Mouse (Mus musculus) heart, postnatal 10 days (tissue): ENCODE data around the gene Itga11. TPM values are rescaled to one million over a fixed set of nuclear protein-coding genes. Genes with fewer than 3 reads are reported as not detected.
A peak's percentile ranks its signal among the peaks of the same experiment; 100 is the strongest.
"Not testable (repeated sequence)": the region's sequence is repeated elsewhere in the genome, so short reads cannot be mapped to it uniquely, and the experiment has no call there.

ENCODE experiments used
- DNase-seq, 2 experiments: peaks; one replicate each; pipeline ENCODE4 v3.0.0; 2021
- intact Hi-C: fragments of 180-260 bp; cut with DNase I; formaldehyde crosslinking; loops from one replicate; pipeline ENCODE4 v1.15.1; 2025
- total RNA-seq, 2 experiments: library from RNA; stranded (reverse); gene quantifications; 2 replicates each; pipeline ENCODE4 v1.2.3; 2021

The Itga11 gene
- total RNA-seq = 1 to 10 TPM; 1.4 to 1.5 TPM

DNA sequence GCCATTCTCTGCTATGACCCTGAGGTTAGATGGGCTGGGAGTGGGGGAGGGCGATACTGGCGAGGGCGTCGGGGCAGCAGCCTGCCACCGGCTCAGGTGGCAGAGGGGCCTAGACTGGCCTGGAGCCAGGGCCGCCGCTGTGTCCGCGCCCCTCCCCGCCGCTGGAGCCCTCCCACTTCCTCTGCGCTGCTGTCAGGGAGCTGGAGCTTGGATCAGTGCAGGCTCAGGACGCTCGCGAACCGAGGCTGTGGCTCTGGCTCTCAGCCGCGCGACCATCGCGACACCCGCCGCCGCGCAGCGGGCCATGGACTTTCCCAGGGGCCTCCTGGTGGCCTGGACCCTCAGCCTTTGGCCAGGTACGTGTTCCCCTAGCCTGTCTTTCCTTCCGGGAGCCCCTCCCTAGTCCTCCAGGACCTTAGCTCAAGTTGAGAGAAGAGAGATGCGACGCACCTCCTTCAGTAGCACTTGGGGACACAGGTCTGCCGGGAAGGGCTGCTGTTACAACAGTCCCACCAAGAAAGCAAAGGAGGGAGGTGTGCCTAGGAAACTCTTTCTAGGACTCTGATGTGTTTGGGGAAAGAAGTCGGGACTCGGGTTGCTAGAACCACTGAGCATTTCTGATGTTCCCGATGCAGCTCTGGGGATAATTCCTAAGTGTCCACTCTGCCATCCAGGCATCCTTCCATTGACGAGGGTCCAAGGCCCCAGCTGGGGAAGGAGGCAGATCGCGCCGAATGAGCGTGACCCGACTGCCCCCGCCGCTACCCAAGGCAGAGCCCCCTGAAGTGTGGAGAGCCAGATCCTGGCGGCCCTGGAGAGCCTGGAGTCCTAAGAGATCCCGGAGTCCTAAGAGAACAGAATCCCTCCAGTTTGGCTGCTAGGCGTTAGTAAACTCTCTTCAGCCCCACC, at the start of gene Itga11:
Gene Itga11, plus strand, starts transcription at position 186 of the 909 bp plus-strand sequence.
- intact Hi-C loops = no loop called here
- peak; percentile 27 to 45 for DNase-seq

DNA sequence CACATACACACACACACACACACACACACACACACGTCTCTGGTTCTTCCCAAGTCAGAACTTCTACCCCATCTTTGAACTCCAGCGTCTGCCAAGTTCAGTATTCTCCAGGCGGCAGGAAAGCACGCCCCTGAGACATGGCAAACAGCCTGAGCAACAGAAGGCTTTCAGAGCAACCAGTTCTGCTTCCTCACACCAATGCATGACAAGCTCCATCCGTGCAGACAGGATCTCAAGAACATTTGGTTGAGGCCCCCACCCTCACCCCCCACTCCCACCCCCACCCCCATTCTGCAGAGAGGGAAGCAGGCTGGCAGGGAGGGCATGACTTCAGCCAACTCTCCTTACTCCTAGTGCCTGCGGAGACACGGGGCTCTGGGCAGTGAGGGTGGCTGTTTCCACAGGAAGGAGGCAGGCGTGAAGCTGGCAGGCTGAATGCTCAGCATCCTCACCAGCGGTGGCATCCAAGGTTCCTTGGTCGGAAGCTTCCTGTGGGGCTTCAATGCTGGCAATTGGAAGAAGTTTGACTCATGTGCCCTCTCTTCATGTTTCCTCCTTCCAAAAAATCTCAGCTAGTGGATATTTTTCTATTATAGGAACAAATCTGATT, 46.9 kb upstream of the Itga11 start:
- intact Hi-C loops = no loop called here
- peak in 1 of 2 experiments; percentile 33 for DNase-seq

DNA sequence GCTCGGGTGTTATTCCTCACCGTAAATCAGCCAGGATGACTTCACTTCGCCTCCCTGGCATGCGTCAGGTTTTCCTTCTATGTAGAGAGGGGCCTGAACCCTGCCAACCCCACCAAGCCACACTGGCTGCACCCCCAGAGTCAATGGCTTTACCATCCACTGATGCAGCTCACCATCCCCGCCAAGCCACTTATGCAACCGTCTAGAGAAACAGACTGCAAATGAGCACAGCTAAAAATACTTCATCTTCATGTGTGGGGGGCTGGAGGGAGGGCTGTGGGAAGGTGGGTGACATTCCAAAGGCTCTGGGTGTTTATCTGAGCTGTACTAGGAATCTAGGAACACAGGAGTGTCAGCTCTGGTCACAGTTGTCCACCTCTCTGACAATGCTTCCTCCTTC, 45.2 kb upstream of the Itga11 start:
- no peak for DNase-seq
- intact Hi-C loops = no loop called here

DNA sequence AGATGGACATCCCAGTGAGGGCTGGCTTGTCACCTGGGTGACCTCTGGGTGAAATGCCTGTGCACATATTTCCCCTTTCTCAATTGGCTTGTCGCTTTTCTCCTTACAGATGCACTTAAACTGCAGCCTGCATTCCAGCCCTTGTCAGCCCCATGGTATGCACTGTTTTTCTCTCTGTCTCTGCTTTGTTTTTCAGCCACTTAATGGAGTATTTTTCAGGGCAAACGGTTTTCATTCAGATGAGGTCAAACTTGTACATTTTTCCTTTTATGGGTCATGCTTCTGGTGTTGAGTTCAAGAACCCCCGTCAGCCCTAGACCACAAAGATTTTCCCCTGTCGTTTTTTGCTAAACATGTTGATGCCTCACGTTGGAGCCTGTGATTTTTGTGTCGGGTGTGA, 39.6 kb upstream of the Itga11 start:
- intact Hi-C loops = no loop called here
- no peak for DNase-seq

DNA sequence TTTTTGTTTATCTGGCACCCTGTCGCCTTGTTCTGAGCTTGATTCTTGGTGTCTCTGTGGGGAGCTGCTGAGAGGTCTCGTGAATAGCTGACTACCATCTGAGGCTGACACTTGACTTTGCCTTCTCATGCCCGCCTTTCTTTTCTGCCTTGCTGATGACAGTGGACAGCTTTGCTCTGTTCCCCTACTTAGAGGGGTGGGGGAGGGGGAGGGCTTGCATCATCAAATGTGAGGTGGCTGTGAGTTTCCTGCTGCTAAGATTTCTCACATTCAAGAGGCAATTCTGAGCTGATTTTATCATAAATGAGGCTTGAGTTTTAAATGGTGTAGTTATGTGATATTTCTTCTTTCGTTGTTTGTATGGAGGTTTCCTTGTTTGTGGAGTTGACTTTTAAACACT, 37.9 kb upstream of the Itga11 start:
- intact Hi-C loops = no loop called here

DNA sequence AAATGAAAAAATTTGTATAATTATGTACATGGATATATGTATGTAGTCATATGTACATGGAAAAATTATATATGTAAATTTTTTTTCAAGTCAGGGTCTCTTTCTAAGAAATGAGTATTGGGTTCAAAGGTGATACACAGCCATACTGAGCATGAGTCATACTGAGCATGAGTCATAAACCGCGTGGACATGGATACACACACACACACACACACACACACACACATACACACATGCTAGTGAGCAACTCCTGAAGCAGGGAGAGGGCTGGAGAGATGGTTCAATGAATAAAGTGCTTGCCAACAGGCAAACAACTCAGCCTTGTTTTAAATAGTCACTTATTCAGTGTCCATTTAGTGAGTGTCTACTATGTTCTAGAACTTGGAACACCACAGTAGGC, 37.4 kb upstream of the Itga11 start:
- intact Hi-C loops = no loop called here

More for the DNA sequence above, 37.9 kb upstream of the Itga11 start:
- no peak for DNase-seq

DNA sequence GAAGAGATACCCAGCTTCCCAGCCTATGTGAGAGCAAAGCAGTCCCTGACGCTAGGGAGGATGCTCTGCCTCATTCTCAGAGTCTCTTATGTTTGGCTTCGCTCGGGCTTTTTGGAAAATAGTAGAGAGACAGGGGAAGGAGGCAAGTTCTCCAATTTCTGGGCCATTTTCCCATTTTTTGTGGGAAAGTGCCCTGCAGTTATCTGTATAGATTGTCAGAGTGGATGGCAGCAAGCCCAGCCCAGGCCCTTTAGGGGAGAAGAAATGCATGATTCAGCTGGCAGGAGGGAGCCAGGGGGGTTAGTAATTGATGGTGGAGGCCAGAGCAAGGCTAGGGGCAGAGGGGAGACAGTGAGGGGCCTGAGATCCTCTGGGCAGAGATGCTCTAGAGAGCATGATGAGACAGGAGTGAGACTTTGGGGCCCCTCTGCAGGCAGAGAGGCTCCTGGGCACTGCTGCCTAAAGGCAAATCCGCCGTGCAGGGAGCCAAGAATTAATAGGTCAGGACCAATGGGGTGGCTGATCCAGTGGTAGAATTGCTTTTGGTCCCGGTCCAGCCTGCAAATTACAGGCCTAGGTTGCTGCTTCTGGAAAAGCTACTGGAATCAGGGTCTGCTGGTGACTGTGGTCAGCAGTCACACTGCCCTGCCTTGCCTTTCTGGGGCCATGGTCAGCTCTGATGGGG, 31.8 kb upstream of the Itga11 start:
- intact Hi-C loops = no loop called here
- no peak for DNase-seq

More for the DNA sequence above, 37.4 kb upstream of the Itga11 start:
- no peak for DNase-seq

DNA sequence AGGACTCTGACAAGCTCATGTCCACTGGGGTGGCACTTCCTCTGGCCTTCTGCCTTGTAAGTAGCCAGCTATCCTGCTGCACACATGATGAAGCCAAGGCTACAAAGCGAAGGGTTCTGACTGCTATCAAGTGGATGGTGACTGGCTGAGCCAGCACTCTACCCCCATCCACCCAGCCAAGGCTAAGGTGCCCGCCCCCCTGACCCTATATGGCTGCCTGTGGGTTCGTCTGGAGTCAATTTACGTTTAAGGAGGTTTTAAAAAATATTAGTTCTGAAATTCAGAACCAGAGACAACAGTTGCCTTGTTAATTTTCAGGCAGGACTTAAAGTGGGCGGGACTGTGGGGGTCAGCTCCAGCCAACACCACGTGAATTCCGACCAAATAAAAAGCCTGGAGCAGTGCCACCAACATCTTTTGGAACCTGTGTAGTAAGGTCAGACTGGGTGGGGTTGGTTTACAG, 30.9 kb upstream of the Itga11 start:
- intact Hi-C loops = no loop called here
- no peak for DNase-seq

DNA sequence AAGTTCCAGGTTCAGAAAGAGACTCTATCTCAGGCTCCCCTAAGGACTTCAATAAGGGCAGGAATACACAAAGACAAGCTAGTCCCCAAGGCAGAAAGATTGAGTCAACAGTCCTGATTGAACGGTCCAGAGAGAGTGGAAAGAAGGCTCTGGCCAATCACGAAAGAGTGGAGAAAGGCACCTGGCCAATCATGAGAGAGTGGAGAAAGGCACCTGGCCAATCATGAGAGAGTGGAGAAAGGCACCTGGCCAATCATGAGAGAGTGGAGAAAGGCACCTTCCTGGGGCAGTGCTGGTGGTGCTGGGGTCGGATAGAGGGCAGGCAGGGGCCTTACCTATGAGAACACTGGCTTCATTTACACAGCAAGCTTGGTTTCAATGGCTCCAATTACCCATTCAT, 28.2 kb upstream of the Itga11 start:
- DNase-seq = no peak
- intact Hi-C loops = no loop called here

DNA sequence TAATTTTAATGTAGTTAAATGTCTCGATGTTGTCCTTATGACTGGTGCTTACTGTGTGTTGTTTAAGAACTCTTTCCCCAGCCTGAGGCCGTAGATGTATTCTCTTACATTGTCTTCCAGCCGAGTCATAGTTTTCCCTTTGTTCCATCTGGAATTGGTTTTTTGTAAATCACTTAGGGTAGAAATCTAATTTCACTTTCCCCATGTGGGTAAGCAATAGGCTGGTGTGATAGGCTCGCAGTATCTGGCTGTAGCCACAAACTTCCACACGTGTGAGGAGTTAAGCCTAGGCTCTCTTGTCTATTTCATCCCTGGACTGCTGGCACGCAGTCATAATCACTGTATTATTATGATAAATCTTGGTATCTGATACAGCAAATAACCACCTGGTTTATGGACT, 26.9 kb upstream of the Itga11 start:
- intact Hi-C loops = no loop called here

DNA sequence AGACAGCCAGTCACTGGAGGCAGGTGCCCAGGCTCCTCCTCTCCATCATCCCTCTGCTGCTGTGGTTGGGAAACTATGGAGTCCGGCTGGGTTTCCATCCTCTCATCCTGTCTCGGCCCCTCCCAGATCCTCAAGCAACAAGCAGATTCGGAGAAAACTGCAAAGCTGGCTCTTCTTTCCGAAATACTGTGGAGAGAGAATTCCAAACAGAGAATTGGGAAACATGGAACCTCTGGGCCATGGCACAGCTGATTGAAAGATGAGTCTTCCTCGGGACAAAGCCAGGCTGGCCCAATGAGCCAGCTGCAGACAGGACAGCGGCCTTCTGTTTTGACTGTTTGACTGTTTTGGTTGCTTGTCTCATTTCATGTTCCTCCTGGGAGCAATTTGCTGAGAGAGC, 23.3 kb upstream of the Itga11 start:
- intact Hi-C loops = no loop called here
- DNase-seq = peak; percentile 32 to 44

More for the DNA sequence above, 26.9 kb upstream of the Itga11 start:
- DNase-seq = no peak

DNA sequence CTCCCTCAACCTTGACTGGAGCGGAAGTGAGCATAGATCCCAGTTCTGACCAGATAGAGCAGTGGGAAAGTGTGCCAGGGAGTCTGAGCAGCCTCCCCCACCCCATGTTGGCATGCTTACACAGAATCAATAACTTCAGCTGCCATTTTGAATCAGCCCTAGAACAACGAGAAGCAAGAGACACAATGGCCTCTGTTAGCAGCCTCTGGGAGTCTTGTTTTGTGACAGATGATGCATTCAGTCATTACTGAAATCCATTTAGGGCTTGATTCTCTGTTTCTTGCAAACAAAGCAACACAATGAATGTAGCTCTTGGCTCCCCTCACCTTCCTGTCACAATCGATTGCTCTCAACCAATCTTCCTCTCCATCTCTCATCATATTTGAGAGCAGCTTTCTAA, 19.6 kb upstream of the Itga11 start:
- no peak for DNase-seq
- intact Hi-C loops = no loop called here

DNA sequence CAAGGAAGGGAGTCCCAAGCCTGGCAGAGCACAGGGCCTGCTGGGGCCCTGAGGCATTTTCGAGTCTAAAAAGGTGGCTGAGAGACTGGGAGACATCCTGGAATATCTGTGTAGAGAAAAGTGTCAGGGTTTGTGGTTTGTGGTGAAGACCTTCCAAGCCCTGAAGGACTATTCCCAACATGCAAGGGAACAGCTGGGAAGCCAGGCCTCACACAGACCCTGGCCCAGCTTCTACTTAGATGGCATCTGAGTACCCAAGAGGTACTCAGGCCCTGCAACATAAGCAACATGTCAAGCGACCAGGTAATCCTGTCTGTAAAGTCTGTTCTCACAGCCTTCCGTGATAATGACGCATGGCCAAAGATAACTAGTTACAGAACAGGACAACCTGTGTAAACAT, 18.6 kb upstream of the Itga11 start:
- no peak for DNase-seq
- intact Hi-C loops = no loop called here

DNA sequence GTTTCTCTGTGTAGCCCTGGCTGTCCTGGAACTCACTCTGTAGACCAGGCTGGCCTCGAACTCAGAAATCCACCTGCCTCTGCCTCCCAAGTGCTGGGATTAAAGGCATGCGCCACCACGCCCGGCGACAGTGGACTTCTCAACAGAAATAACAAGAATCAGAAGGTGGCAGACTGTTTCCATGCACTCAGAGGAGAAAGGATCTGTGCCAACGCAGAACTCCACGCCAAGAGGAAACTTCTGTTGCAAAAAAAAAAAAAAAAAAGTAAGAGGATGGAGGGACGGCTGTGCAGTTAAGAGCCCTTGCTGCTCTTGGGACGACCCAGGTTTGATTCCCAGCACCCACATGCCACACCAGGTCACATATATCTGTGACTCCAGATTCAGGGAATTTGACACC, 16.7 kb upstream of the Itga11 start:
- intact Hi-C loops, DNase-seq: not testable (repeated sequence)

DNA sequence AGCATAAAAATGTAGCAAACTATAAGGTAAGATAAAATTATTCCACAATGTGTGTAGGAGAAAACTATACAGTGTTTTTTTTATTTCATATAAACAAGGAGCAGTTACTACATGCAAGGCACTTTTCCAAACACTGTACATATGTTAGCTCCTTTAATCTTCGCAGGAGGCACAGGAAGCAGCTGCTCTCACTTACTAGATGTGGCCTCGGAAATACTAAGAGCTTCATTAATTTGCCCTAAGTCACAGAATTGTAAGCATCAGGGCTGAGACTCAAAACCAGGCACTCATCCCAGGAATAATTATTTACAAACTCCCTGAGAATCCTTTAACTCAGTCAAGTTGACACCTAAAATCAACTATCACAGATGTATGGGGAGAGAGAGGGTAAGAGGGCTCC, 14.2 kb upstream of the Itga11 start:
- no peak for DNase-seq
- intact Hi-C loops = no loop called here

DNA sequence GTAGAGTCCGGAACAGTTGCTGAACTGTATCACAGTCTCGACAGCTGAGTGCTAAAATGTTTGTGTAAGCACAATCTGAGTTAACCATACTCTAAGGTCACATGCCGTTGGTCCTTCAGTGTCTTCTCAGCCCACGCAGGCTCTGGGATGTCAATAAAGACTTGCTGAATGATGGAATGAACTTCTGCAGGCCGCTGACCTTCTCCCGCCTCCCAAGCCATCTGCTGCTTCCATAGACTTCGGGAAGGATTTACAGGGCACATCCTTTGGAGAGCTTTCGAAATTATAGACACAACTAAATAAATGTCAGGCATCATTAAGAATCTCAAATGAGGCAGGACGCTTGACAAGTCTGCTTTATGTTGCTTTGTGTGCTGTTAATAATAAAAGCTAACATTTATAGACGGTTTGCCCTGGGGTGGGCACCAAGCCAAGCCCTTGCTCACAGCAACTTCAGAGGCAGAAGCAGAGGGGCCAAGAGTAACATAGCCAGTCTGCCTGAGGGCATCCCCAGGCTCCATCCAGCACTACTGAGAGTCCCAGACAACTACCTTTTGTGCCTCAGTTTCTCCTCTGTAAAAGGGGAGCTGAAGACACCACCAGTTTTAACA, 13.4 kb upstream of the Itga11 start:
- intact Hi-C loops = no loop called here
- DNase-seq = no peak

DNA sequence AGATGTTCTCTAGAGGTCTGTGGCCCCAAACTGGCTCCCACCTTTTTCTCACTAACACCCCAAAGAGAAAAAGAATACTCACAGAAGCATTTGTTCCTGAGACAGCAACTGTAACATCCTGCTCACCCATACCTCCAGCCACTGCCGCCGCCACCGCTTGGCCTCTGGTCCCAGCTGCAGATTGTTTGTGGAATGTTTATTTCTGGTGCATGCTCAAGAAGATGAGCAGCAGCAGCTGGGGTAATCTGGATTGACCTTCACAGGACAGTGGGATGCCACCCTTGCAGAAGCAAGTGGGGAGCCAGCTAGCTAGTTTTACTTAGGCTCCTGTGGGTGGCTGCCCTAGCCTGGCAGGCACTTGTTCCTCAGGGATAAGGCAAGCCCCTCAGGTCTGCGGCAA, 11.7 kb upstream of the Itga11 start:
- no peak for DNase-seq
- intact Hi-C loops = no loop called here

DNA sequence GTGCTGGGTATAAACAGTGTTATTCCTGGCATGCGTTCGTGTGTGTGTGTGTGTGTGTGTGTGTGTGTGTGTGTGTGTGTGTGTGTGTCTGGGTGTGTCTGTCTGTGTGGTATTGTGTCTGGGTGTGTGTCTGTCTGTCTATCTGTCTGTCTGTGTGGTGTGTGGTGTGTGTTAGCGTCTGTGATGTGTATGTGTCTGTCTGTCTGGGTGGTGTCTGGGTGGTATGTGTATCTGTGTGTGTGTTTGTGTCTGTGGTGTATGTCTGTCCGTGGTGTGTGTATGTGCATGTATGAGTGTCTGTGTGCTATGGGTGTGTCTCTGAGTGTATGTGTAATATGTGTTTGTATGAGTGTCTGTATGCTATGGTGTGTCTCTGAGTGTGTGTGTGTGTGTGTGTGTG, 9.1 kb upstream of the Itga11 start:
- intact Hi-C loops = no loop called here
- DNase-seq = no peak

DNA sequence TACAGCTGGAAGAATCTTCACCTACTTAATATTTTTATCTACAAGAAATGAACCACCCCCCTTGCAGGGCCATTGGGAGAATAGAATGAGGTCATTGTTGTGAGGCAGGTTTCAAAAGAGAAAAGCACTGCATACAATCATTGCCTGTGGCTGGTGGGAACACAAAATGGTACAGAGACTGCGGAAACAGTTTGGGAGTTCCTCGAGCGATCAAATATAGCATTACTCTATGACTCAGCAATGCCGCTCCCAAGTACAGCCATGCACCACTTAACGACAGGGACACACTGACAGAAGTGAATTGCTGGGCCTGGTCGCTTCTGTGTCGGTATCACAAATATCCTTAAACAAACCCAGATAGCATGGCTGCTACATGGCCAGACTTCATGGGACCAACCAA, 4.4 kb upstream of the Itga11 start:
- intact Hi-C loops = no loop called here
- DNase-seq = no peak

DNA sequence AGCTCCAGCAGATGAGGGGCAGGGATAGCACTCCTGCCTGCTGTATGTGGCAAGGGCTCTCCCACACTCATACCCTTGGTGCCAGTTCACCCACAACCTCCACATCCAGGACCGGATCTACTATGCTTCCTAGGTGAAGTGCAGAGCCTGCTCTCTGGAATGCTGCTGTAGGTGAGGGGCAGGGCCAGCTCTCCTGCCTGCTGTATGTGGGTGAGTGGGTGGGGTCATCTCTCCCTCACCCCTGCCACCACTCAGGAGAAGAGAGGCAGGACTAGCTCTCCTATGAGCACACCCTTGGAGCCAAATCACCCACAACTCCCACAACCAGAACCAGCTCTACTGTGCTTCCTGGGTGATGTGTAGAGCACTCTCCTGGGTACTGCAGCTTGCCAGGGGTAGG, 2.5 kb upstream of the Itga11 start:
- no peak for DNase-seq
- intact Hi-C loops = no loop called here

DNA sequence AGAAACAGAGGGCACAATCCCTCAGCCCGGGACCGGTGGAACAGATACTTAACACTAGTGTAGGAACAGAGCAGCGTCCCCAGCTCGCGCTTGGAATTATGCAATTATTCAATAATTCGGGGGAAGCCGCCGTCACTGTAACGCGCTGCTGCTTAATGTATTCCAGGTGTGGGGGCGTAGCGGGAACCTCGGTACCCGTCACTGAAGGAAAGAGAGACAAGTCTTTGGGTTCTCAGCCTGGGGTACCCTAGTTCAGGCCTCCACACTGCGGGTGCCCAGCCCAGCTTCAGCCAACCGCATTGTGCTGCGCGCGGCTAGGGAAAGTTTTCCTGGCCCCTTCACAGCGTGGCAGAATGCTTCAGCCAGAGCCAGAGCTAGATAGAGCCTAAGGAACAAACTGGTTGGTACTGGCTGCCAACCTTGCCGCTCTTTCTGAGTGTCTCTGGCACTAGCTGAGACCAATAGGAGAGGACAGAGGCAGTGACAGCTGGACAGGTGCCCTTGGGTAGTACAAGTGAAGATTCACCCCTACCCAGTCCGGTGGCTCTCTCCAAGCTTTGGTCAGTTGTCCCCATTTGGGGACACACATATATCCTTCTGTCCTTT, 1.0 kb downstream of the Itga11 start:
- intact Hi-C loops = no loop called here
- DNase-seq = peak; percentile 49 to 52
